Comparison of ENCODE assay signal across 28 mouse cellular contexts in genomic region chr12:3557414-3558319, GRCm38 (mm10). TPM values are rescaled to one million over a fixed set of nuclear protein-coding genes. Genes with fewer than 3 reads are reported as not detected.
DNase-seq lines count a peak whose midpoint lies in the region; ATAC-seq and TF ChIP-seq lines count a peak whose summit lies in the region.
"Had no signal": no experiment of that assay in that cellular context is flagged by ENCODE, and none has a peak within 500 bp of the region (broad histone marks: within the 10 kb centered on the region; RNA-seq: fewer than 3 reads in every experiment).

No protein-coding gene starts in this region.

- TF ChIP-seq RAD21 in CH12.LX (IDR thresholded peaks at IDR 0.05; ENCODE audit: low read depth, low read length): no peak

- no peaks in the 10 kb centered on the region for H3K79me2 ChIP-seq in CH12.LX (replicated peaks; ENCODE audit: control insufficient read depth, extremely low read depth, insufficient read depth, poor library complexity, severe bottlenecking)

- in situ Hi-C loops in CH12.LX (cut with MboI; ENCODE audit: low pct_ligation_motif_present, low pct_unique_long_range_greater_than_20kb, low sequenced_read_pairs): loop anchor here (25.0 kb wide), 1 partner anchor 1355 kb away; the partner anchor contains the start of genes Atad2b and Ubxn2a

- H3K4me3 ChIP-seq in kidney, embryonic 14.5 days (ENCODE audit: low read length): no peak overlapping the region
- H3K4me3 ChIP-seq in CH12.LX (replicated peaks in 1 of 3; ENCODE audit: low read depth in 2 of 3, low read length in 2 of 3, poor library complexity in 1 of 3): peak overlapping the region; percentile 34 to 56 (median 45)
- H3K4me3 ChIP-seq: gastrocnemius, adult 2 months; hindbrain, embryonic 13.5 days; liver, embryonic 12.5 days; megakaryocyte, embryonic 14.5 days; midbrain, embryonic 12.5 days; neural tube, embryonic 13.5 days had no signal

- WGBS in kidney, embryonic 14.5 days: 44% methylated on average over 9 of the region's 9 CpGs

- no peak for TF ChIP-seq EP300 in CH12.LX (IDR thresholded peaks at IDR 0.05; ENCODE audit: low read length)

- H3K4me2 ChIP-seq in kidney, embryonic 14.5 days (replicated peaks; ENCODE audit: low read depth, low read length): no peak overlapping the region
- H3K4me2 ChIP-seq in CH12.LX (ENCODE audit: insufficient read depth, low read depth, poor library complexity, severe bottlenecking): 0 out of 2 replicates have a peak overlapping the region, but pooled peaks have one; percentile 16
- H3K4me2 ChIP-seq: hindbrain, embryonic 13.5 days; liver, embryonic 12.5 days; midbrain, embryonic 12.5 days; neural tube, embryonic 13.5 days had no signal

- no peaks in the 10 kb centered on the region for H3K4me1 ChIP-seq in kidney, embryonic 14.5 days (ENCODE audit: control insufficient read depth, insufficient read depth, low read length)
- peaks cover 0 to 22% of the 10 kb centered on the region in 2 experiments; a peak in 2 of 4 replicates for H3K4me1 ChIP-seq in CH12.LX (ENCODE audit: control insufficient read depth in 1 of 2, insufficient read depth in 2 of 2)
- H3K4me1 ChIP-seq: hindbrain, embryonic 13.5 days; midbrain, embryonic 12.5 days; neural tube, embryonic 13.5 days had no signal

- no peak overlapping the region for H3K27ac ChIP-seq in kidney, embryonic 14.5 days (ENCODE audit: low read depth, low read length)
- no peak overlapping the region for H3K27ac ChIP-seq in CH12.LX (ENCODE audit: insufficient read depth, low read depth)
- H3K27ac ChIP-seq: gastrocnemius, adult 2 months; hindbrain, embryonic 13.5 days; liver, embryonic 12.5 days; midbrain, embryonic 12.5 days; neural tube, embryonic 13.5 days; stomach, postnatal 0 days had no signal

- no peaks in the 10 kb centered on the region for H3K36me3 ChIP-seq in kidney, embryonic 14.5 days (ENCODE audit: control insufficient read depth, insufficient read depth, low read length)
- peaks cover 0 to 6% of the 10 kb centered on the region in 2 experiments for H3K36me3 ChIP-seq in CH12.LX (replicated peaks in 1 of 2; ENCODE audit: control insufficient read depth in 1 of 2, insufficient read depth in 1 of 2, low read length in 1 of 2)
- H3K36me3 ChIP-seq: hindbrain, embryonic 13.5 days; liver, embryonic 12.5 days; midbrain, embryonic 12.5 days; neural tube, embryonic 13.5 days had no signal

- DNase-seq in cerebellum, postnatal 25 days: peak; percentile 41 to 55
- no peak for DNase-seq in cerebellum, adult 11 months
- no peak for DNase-seq in kidney, postnatal 10 days
- DNase-seq in CH12.LX (ENCODE audit: extremely low read depth): peak; percentile 43
- DNase-seq in MN1 (ENCODE audit: low spot score): peak; percentile 28
- DNase-seq: adrenal gland, postnatal 14 days; gastrocnemius, adult 2 months; gastrocnemius, postnatal 36 days; heart, postnatal 4 days; kidney, postnatal 36 days; layer of hippocampus, postnatal 36 days; left cerebral cortex, postnatal 4 days; lung, adult 18-20 months; lung, postnatal 4 days; right cerebral cortex, postnatal 4 days; thymus, adult 2 months; thymus, postnatal 36 days had no signal

- TF ChIP-seq POLR2A in CH12.LX (IDR thresholded peaks at IDR 0.05; ENCODE audit: low read depth, low read length): no peak

- no peaks in the 10 kb centered on the region for H3K27me3 ChIP-seq in kidney, embryonic 14.5 days (ENCODE audit: control insufficient read depth, insufficient read depth, low read length)
- no peaks in the 10 kb centered on the region for H3K27me3 ChIP-seq in CH12.LX (replicated peaks)
- H3K27me3 ChIP-seq: hindbrain, embryonic 13.5 days; liver, embryonic 12.5 days; midbrain, embryonic 12.5 days; neural tube, embryonic 13.5 days had no signal

- no peaks in the 10 kb centered on the region for H3K9me3 ChIP-seq in kidney, embryonic 14.5 days (ENCODE audit: control insufficient read depth, low read length)
- H3K9me3 ChIP-seq in CH12.LX (replicated peaks; ENCODE audit: low read length): no peaks in the 10 kb centered on the region
- H3K9me3 ChIP-seq: hindbrain, embryonic 13.5 days; liver, embryonic 12.5 days; megakaryocyte, embryonic 14.5 days; midbrain, embryonic 12.5 days; neural tube, embryonic 13.5 days had no signal

- no peak for TF ChIP-seq CTCF in CH12.LX (conservative IDR thresholded peaks at IDR 0.05 in 1 of 2, IDR thresholded peaks at IDR 0.05 in 1 of 2; ENCODE audit: low read depth in 2 of 2, low read length in 2 of 2)

- H3K9ac ChIP-seq in kidney, embryonic 14.5 days (ENCODE audit: low read depth, low read length): no peak overlapping the region
- no peak overlapping the region for H3K9ac ChIP-seq in CH12.LX (ENCODE audit: insufficient read depth, low read depth)
- H3K9ac ChIP-seq: hindbrain, embryonic 13.5 days; liver, embryonic 12.5 days; midbrain, embryonic 12.5 days; neural tube, embryonic 13.5 days had no signal

- peak; percentile 56; the same call in 1 of the 2 replicates for ATAC-seq in kidney, embryonic 14.5 days (ENCODE audit: low FRiP score, low TSS enrichment)
- no peak for ATAC-seq in granulocyte monocyte progenitor cell, adult 5-6 weeks (replicated peaks; ENCODE audit: poor library complexity, severe bottlenecking)
- ATAC-seq: forebrain, embryonic 14.5 days; intestine, postnatal 0 days; liver, embryonic 12.5 days; lung, postnatal 0 days had no signal

- dilution Hi-C loops in CH12.LX (cut with MboI; ENCODE audit: extremely low pct_ligation_motif_present, extremely low pct_unique_long_range_greater_than_20kb, low sequenced_read_pairs): no loop called here

TF ChIP-seq in CH12.LX, 34 proteins besides CTCF, POLR2A, EP300 and RAD21:
- TF ChIP-seq ELF1 (IDR thresholded peaks at IDR 0.05; ENCODE audit: low read depth, low read length) (peak; percentile 42), CHD1 (IDR thresholded peaks at IDR 0.05; ENCODE audit: low read depth, low read length) (no peak)
TF ChIP-seq in CH12.LX: peak in this region for 1.

RNA-seq across cellular contexts. Expression of gene Dtnb, which starts 14.5 kb away (rescaled TPM):
- 40.5 and 59.5 TPM in 2 replicates for polyA plus RNA-seq in kidney, embryonic 14.5 days (2014; fragmentation: Nextera tagmentation; extraction: Ambion mirVana)
- total RNA-seq in CH12.LX (2012; rRNA removed) (23.4 and 26.0 TPM in 2 replicates), CH12.LX (2014; rRNA removed) (6.9 and 8.1 TPM in 2 replicates)
- polyA plus RNA-seq in CH12.LX (2012; ENCODE audit: insufficient read length, low read depth): 17.4 and 18.9 TPM in 2 replicates
- total RNA-seq in granulocyte monocyte progenitor cell, adult 5-6 weeks (2014; fragmentation: Nextera tagmentation): 14.2 and 27.7 TPM in 2 replicates
- total RNA-seq in granulocyte monocyte progenitor cell, adult 5-6 weeks (2017): 8.9 and 14.3 TPM in 2 replicates

Comparison
In these comparisons a context has a peak if more than half of its experiments do, and no peak if none do; other contexts are left out.
1. DNase-seq: peak in cerebellum, postnatal 25 days (2 of 2), CH12.LX (single experiment) and MN1 (single experiment); none in cerebellum, adult 11 months (single experiment) and kidney, postnatal 10 days (single experiment).